Mouse (Mus musculus): Measurements from ENCODE around the gene Ccdc65. TPM values are rescaled to one million over a fixed set of nuclear protein-coding genes. Genes with fewer than 3 reads are reported as not detected.

Ccdc65 gene
- polyA plus RNA-seq, 1 experiment: 4.8 TPM

DNA sequence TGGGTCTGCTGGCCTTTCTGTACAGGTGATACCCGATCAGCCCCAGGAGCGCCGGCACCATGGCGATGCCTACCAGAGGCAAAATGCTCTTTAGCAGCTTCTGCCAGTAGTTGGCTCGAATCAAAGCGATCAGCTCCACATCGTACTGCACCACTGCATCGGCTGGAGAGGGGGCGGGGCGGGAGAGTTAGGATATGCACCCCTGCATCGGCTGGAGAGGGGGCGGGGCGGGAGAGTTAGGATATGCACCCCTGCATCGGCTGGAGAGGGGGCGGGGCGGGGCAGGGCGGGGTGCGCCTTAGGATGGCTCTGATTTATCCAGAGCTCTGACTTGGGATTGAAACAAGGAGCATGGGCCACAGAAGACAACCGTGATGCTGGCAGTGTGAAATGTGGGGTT, 16.4 kb downstream of the Ccdc65 start:
- no peak overlapping the region for H3K27ac ChIP-seq (ENCODE audit: insufficient read depth, low read length)
- DNase-seq: no peak
- no peaks in the 10 kb centered on the region for H3K4me1 ChIP-seq (ENCODE audit: control insufficient read depth, insufficient read depth, low read length)
- H3K27me3 ChIP-seq (ENCODE audit: control insufficient read depth, insufficient read depth, low read length): no peaks in the 10 kb centered on the region
- 30% methylated on average over 19 of the region's 19 CpGs for WGBS
- TF ChIP-seq CTCF (IDR thresholded peaks at IDR 0.05; ENCODE audit: borderline replicate concordance, insufficient read depth, low read depth, low read length) (no peak), POLR2A (IDR thresholded peaks at IDR 0.05; ENCODE audit: borderline replicate concordance, insufficient read depth, low read length) (no peak)
- H3K4me3 ChIP-seq (replicated peaks; ENCODE audit: insufficient read depth, low read depth, low read length): no peak overlapping the region

DNA sequence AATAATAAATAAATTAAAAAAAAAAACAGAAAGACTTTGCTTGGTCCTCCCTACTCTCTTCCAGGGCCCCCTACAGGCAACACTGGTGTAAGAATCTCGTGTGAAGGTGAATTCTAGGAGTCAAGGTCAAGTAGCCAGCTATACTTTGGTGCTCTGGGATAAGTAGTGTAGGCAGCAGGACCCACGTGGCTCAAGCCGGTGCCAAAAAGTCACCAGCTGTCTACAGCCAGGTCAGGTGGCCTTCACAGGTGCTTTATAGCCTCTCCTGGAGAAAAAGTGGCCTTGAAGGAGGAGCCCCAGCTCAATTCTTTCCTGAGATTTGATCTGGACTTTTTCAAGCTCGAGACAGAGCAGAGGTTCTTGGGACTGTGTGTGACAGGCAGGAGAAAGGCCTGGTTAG, 18.1 kb downstream of the Ccdc65 start:
- DNase-seq: no peak
- Histone ChIP-seq H3K4me1 (ENCODE audit: control insufficient read depth, insufficient read depth, low read length) (no peaks in the 10 kb centered on the region), H3K27ac (ENCODE audit: insufficient read depth, low read length) (no peak overlapping the region), H3K27me3 (ENCODE audit: control insufficient read depth, insufficient read depth, low read length) (no peaks in the 10 kb centered on the region), H3K4me3 (replicated peaks; ENCODE audit: insufficient read depth, low read depth, low read length) (no peak overlapping the region)
- TF ChIP-seq CTCF (IDR thresholded peaks at IDR 0.05; ENCODE audit: borderline replicate concordance, insufficient read depth, low read depth, low read length) (no peak), POLR2A (IDR thresholded peaks at IDR 0.05; ENCODE audit: borderline replicate concordance, insufficient read depth, low read length) (no peak)
- WGBS: 89% methylated on average over 4 of the region's 4 CpGs

- Histone ChIP-seq H3K27ac (ENCODE audit: insufficient read depth, low read length) (no peak overlapping the region), H3K4me3 (replicated peaks; ENCODE audit: insufficient read depth, low read depth, low read length) (no peak overlapping the region), H3K27me3 (ENCODE audit: control insufficient read depth, insufficient read depth, low read length) (no peaks in the 10 kb centered on the region), H3K4me1 (ENCODE audit: control insufficient read depth, insufficient read depth, low read length) (no peaks in the 10 kb centered on the region)
- DNase-seq: no peak
- 67% methylated on average over 7 of the region's 7 CpGs for WGBS
- no peak for TF ChIP-seq CTCF (IDR thresholded peaks at IDR 0.05; ENCODE audit: borderline replicate concordance, insufficient read depth, low read depth, low read length)
- no peak for TF ChIP-seq POLR2A (IDR thresholded peaks at IDR 0.05; ENCODE audit: borderline replicate concordance, insufficient read depth, low read length)
Measured at GRCm38 (mm10) chr15:98726746-98727145, 18.7 kb downstream of the Ccdc65 start.

- no peak for TF ChIP-seq CTCF (IDR thresholded peaks at IDR 0.05; ENCODE audit: borderline replicate concordance, insufficient read depth, low read depth, low read length)
- no peak for TF ChIP-seq POLR2A (IDR thresholded peaks at IDR 0.05; ENCODE audit: borderline replicate concordance, insufficient read depth, low read length)
- WGBS: under 1% methylated on average over 39 of the region's 39 CpGs
- peak within 1 kb of the TSS; percentile 58 for H3K4me3 ChIP-seq (replicated peaks; ENCODE audit: insufficient read depth, low read depth, low read length)
- no peak within 1 kb of the TSS for H3K27ac ChIP-seq (ENCODE audit: insufficient read depth, low read length)
- H3K27me3 ChIP-seq (ENCODE audit: control insufficient read depth, insufficient read depth, low read length): no peaks in the 10 kb centered on the region
- no peaks in the 10 kb centered on the region for H3K4me1 ChIP-seq (ENCODE audit: control insufficient read depth, insufficient read depth, low read length)
- DNase-seq: peak; percentile 41 to 46
Measured at GRCm38 (mm10) chr15:98727443-98728321, 19.7 kb downstream of the Ccdc65 start, which contains the start of gene Fkbp11. Fkbp11 (minus strand) TSS chr15:98728198.

- Histone ChIP-seq H3K27ac (ENCODE audit: insufficient read depth, low read length) (no peak overlapping the region), H3K4me1 (ENCODE audit: control insufficient read depth, insufficient read depth, low read length) (no peaks in the 10 kb centered on the region), H3K4me3 (replicated peaks; ENCODE audit: insufficient read depth, low read depth, low read length) (peak overlapping the region; percentile 58), H3K27me3 (ENCODE audit: control insufficient read depth, insufficient read depth, low read length) (no peaks in the 10 kb centered on the region)
- DNase-seq: no peak
- TF ChIP-seq CTCF (IDR thresholded peaks at IDR 0.05; ENCODE audit: borderline replicate concordance, insufficient read depth, low read depth, low read length) (no peak), POLR2A (IDR thresholded peaks at IDR 0.05; ENCODE audit: borderline replicate concordance, insufficient read depth, low read length) (no peak)
- 29% methylated on average over 9 of the region's 9 CpGs for WGBS
Measured at GRCm38 (mm10) chr15:98728366-98728765, 20.4 kb downstream of the Ccdc65 start.

DNA sequence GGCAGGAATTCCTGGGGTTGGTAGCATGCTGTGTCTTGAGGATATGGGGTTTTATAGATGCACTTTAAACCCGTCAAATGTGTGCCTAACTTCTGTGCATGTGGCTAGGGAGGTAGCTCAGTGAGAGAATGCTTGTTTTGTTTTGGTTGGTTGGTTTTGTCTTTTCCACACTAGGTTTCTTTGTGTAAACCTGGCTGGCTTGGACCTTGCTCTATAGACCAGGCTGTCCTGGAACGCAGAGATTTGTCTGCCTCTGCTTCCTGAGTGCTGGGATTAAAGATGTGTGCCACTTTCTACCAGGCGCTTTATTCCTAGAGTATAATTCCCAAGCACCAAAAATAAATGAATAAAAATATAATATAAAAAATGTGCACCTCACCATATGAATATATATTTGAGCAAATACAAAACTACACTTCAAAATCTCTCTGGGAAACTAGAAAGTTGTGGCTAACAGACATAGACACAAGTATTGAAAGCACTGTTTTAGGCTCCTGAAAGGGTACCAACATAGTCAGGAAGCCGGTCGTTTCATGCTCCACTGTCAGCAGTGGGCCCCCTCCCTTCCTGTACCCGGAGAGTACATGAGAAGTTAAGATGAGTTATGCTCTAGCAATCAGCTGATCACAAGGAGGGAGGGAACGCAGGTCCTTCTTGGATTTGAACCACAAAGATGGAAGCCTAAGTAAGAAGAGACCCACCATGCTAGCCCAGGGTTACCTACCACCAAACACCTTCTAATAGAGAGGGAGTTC, 22.0 kb downstream of the Ccdc65 start:
- no peak for DNase-seq
- Histone ChIP-seq H3K4me1 (ENCODE audit: control insufficient read depth, insufficient read depth, low read length) (no peaks in the 10 kb centered on the region), H3K27me3 (ENCODE audit: control insufficient read depth, insufficient read depth, low read length) (no peaks in the 10 kb centered on the region), H3K4me3 (replicated peaks; ENCODE audit: insufficient read depth, low read depth, low read length) (no peak overlapping the region), H3K27ac (ENCODE audit: insufficient read depth, low read length) (no peak overlapping the region)
- 68% methylated on average over 7 of the region's 7 CpGs for WGBS
- TF ChIP-seq POLR2A (IDR thresholded peaks at IDR 0.05; ENCODE audit: borderline replicate concordance, insufficient read depth, low read length): no peak
- no peak for TF ChIP-seq CTCF (IDR thresholded peaks at IDR 0.05; ENCODE audit: borderline replicate concordance, insufficient read depth, low read depth, low read length)

DNA sequence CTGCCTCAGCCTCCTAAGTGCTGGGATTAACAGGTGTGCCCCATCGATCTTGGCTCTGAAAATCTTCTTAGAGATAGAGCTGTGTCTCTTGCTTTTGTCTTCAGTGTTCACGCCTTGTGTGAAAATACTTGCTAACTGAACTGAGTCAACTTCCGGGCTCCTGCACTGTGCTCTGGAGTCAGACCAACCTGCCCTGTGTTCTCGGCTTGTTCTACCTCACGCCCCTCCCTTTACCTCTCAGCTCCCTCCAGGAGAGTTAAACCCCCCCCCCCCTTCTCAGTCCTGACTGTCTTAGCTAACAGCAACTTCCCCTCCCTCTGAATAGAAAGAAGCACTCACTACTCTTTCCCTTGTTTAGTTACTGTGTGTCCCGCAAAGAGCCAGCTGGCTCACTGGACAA, 22.8 kb downstream of the Ccdc65 start:
- no peaks in the 10 kb centered on the region for H3K4me1 ChIP-seq (ENCODE audit: control insufficient read depth, insufficient read depth, low read length)
- no peak overlapping the region for H3K4me3 ChIP-seq (replicated peaks; ENCODE audit: insufficient read depth, low read depth, low read length)
- no peak overlapping the region for H3K27ac ChIP-seq (ENCODE audit: insufficient read depth, low read length)
- DNase-seq: no peak
- WGBS: 78% methylated on average over 6 of the region's 6 CpGs
- no peaks in the 10 kb centered on the region for H3K27me3 ChIP-seq (ENCODE audit: control insufficient read depth, insufficient read depth, low read length)
- TF ChIP-seq POLR2A (IDR thresholded peaks at IDR 0.05; ENCODE audit: borderline replicate concordance, insufficient read depth, low read length): no peak
- no peak for TF ChIP-seq CTCF (IDR thresholded peaks at IDR 0.05; ENCODE audit: borderline replicate concordance, insufficient read depth, low read depth, low read length)

Data from cerebellum, adult 2 months (tissue).